Mouse (Mus musculus) MEL (cell line): ENCODE results near the gene Abcc10. TPM values are rescaled to one million over a fixed set of nuclear protein-coding genes. Genes with fewer than 3 reads are reported as not detected.

Source experiments
- DNase-seq: peaks from one replicate; pipeline ENCODE4 v3.0.0; 2011; ENCODE audit warnings: low read depth, low spot score
- H3K27ac ChIP-seq: 2 replicates; pipeline ENCODE4 v1.5.1; 2012; ENCODE audit warnings: low read depth, mild to moderate bottlenecking, control low read depth, low read length, moderate library complexity; ENCODE audit not compliant: control insufficient read depth
- H3K27me3 ChIP-seq, 2 experiments: fragments of 150-350 bp in 1 of 2; sonication (generic) in 1 of 2; 2 replicates each; pipeline ENCODE4 v1.6.1; 2012; ENCODE audit warnings: low read length in 2 of 2, mild to moderate bottlenecking in 2 of 2, improper control_type of control experiment in 1 of 2, moderate library complexity in 1 of 2; ENCODE audit not compliant: insufficient read depth in 2 of 2, control insufficient read depth in 1 of 2
- H3K36me3 ChIP-seq, 2 experiments: 2 replicates each; pipeline ENCODE4 v1.6.1; 2012 to 2014; ENCODE audit warnings: low read length in 2 of 2, improper control_type of control experiment in 1 of 2, inconsistent platforms in 1 of 2, mild to moderate bottlenecking in 1 of 2; ENCODE audit not compliant: insufficient read depth in 2 of 2, control insufficient read depth in 1 of 2
- H3K4me1 ChIP-seq, 2 experiments: fragments of 150-350 bp in 1 of 2; sonication (generic) in 1 of 2; 2 replicates each; pipeline ENCODE4 v1.6.1; 2012; ENCODE audit warnings: low read length in 2 of 2, improper control_type of control experiment in 1 of 2, mild to moderate bottlenecking in 1 of 2; ENCODE audit not compliant: insufficient read depth in 2 of 2, control insufficient read depth in 1 of 2
- H3K4me3 ChIP-seq, 2 experiments: fragments of 150-350 bp in 1 of 2; sonication (generic) in 1 of 2; 2 replicates each; pipeline ENCODE4 v1.5.1; 2012; ENCODE audit warnings: low read depth in 2 of 2, low read length in 2 of 2, mild to moderate bottlenecking in 2 of 2, moderate library complexity in 2 of 2, control low read depth in 1 of 2, improper control_type of control experiment in 1 of 2; ENCODE audit not compliant: control insufficient read depth in 1 of 2, insufficient read depth in 1 of 2
- H3K79me2 ChIP-seq: 2 replicates; pipeline ENCODE4 v1.6.1; 2012; ENCODE audit warnings: mild to moderate bottlenecking, low read length, moderate library complexity; ENCODE audit not compliant: control insufficient read depth, poor library complexity, insufficient read depth
- H3K9ac ChIP-seq: 2 replicates; pipeline ENCODE4 v1.6.1; 2012; ENCODE audit warnings: low read depth, mild to moderate bottlenecking, control low read depth, low read length, moderate library complexity; ENCODE audit not compliant: control insufficient read depth, poor library complexity, severe bottlenecking
- H3K9me3 ChIP-seq: fragments of 150-350 bp; sonication (generic); replicated peaks from 2 replicates; pipeline ENCODE4 v1.6.1; 2012; ENCODE audit warnings: mild to moderate bottlenecking, low read length, improper control_type of control experiment, moderate library complexity; ENCODE audit not compliant: insufficient read depth
- BHLHE40 ChIP-seq: IDR thresholded peaks from 2 replicates; pipeline ENCODE4 v1.6.1; 2012; ENCODE audit warnings: low read depth, mild to moderate bottlenecking, inconsistent platforms, low read length, improper control_type of control experiment, borderline replicate concordance
- E2F4 ChIP-seq: IDR thresholded peaks from 2 replicates; pipeline ENCODE4 v1.6.1; 2011; ENCODE audit warnings: low read depth, low read length, improper control_type of control experiment, borderline replicate concordance
- ELF1 ChIP-seq: IDR thresholded peaks from 2 replicates; pipeline ENCODE4 v1.6.1; 2014; ENCODE audit warnings: low read depth, mild to moderate bottlenecking, inconsistent platforms, low read length, improper control_type of control experiment, moderate library complexity
- ETS1 ChIP-seq: IDR thresholded peaks from 2 replicates; pipeline ENCODE4 v1.6.1; 2012; ENCODE audit warnings: low read depth, mild to moderate bottlenecking, inconsistent platforms, low read length, improper control_type of control experiment, moderate library complexity
- GATA1 ChIP-seq: IDR thresholded peaks from 2 replicates; pipeline ENCODE4 v1.6.1; 2011; ENCODE audit warnings: low read depth, low read length, improper control_type of control experiment
- HCFC1 ChIP-seq: IDR thresholded peaks from 2 replicates; pipeline ENCODE4 v1.6.1; 2012; ENCODE audit warnings: low read depth, mild to moderate bottlenecking, inconsistent platforms, low read length, improper control_type of control experiment, moderate library complexity
- JUND ChIP-seq: IDR thresholded peaks from 2 replicates; pipeline ENCODE4 v1.6.1; 2011; ENCODE audit warnings: low read depth, mild to moderate bottlenecking, improper control_type of control experiment, low read length
- KAT2A ChIP-seq: conservative IDR thresholded peaks from 2 replicates; pipeline ENCODE4 v1.6.1; 2012; ENCODE audit warnings: low read depth, low read length, improper control_type of control experiment, inconsistent platforms
- MAFK ChIP-seq: IDR thresholded peaks from 2 replicates; pipeline ENCODE4 v1.6.1; 2011; ENCODE audit warnings: low read depth, mild to moderate bottlenecking, low read length, improper control_type of control experiment, borderline replicate concordance
- MAZ ChIP-seq: IDR thresholded peaks from 2 replicates; pipeline ENCODE4 v1.6.1; 2012; ENCODE audit warnings: low read depth, mild to moderate bottlenecking, inconsistent platforms, low read length, improper control_type of control experiment
- MYB ChIP-seq: IDR thresholded peaks from 2 replicates; pipeline ENCODE4 v1.6.1; 2011; ENCODE audit warnings: mild to moderate bottlenecking, low read depth, low read length, improper control_type of control experiment
- NELFE ChIP-seq: IDR thresholded peaks from 2 replicates; pipeline ENCODE4 v1.6.1; 2011; ENCODE audit warnings: low read depth, low read length, improper control_type of control experiment
- POLR2A ChIP-seq, 2 experiments: IDR thresholded peaks; 2 replicates each; pipeline ENCODE4 v1.6.1; 2011 to 2012; ENCODE audit warnings: low read length in 2 of 2, mild to moderate bottlenecking in 2 of 2, control low read depth in 1 of 2, improper control_type of control experiment in 1 of 2, low read depth in 1 of 2, moderate library complexity in 1 of 2; ENCODE audit not compliant: control insufficient read depth in 1 of 2, insufficient read depth in 1 of 2, poor library complexity in 1 of 2
- RCOR1 ChIP-seq: IDR thresholded peaks from 2 replicates; pipeline ENCODE4 v1.6.1; 2012; ENCODE audit warnings: low read depth, mild to moderate bottlenecking, inconsistent platforms, low read length, improper control_type of control experiment
- SIN3A ChIP-seq: IDR thresholded peaks from 2 replicates; pipeline ENCODE4 v1.6.1; 2012; ENCODE audit warnings: low read length, improper control_type of control experiment, inconsistent platforms
- TBP ChIP-seq: IDR thresholded peaks from 2 replicates; pipeline ENCODE4 v1.8.0; 2011; ENCODE audit warnings: low read depth, low read length, improper control_type of control experiment
- TCF12 ChIP-seq: IDR thresholded peaks from 2 replicates; pipeline ENCODE4 v1.6.1; 2014; ENCODE audit warnings: low read depth, mild to moderate bottlenecking, inconsistent platforms, low read length, improper control_type of control experiment, moderate library complexity
- USF2 ChIP-seq, 2 experiments: IDR thresholded peaks; 2 replicates each; pipeline ENCODE4 v1.6.1; 2011 to 2012; ENCODE audit warnings: improper control_type of control experiment in 2 of 2, low read length in 2 of 2, borderline replicate concordance in 1 of 2, inconsistent platforms in 1 of 2, low read depth in 1 of 2, mild to moderate bottlenecking in 1 of 2; ENCODE audit not compliant: insufficient read depth in 1 of 2
- ZMIZ1 ChIP-seq: IDR thresholded peaks from 2 replicates; pipeline ENCODE4 v1.6.1; 2012; ENCODE audit warnings: low read depth, mild to moderate bottlenecking, inconsistent platforms, low read length, improper control_type of control experiment, moderate library complexity
- polyA plus RNA-seq, 2 experiments: library from polyadenylated mRNA; stranded (reverse) in 1 of 2; unstranded in 1 of 2; fragments of >175 nt in 1 of 2; fragments of >200 nt in 1 of 2; gene quantifications; 2 replicates each; pipeline versions ENCODE4 v1.2.1 to v1.2.4; 2012; ENCODE audit warnings: low replicate concordance in 2 of 2, low read depth in 1 of 2; ENCODE audit not compliant: insufficient read length in 2 of 2, insufficient read depth in 1 of 2, missing spikeins in 1 of 2
- total RNA-seq: library from RNA; depleted of rRNA; stranded (reverse); fragments of 300-350 nt; gene quantifications from 2 replicates; pipeline ENCODE4 v1.2.3, GENCODE M21; 2012

Gene Abcc10
- total and polyA plus RNA-seq, 3 experiments, result 4.0 to 6.2 TPM; not detected in 1

DNA sequence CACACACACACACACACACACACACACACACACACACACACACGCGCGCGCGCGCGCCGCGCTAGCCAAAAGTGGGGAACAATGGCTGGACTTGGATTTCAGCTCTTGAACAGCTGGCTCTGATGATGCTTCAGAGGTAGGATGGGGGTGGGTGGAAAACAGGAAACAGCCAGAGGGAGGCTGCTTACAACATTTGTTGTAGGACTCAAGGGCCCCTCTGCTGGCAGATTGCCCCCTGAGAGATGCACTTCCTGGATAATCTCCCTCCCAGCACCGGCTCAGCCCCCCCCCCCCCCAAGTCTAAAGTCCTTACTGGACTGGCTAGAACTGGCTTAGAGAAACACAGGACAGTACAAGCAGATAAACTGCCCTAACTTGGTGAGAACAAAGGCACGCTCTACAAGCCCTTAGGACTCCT, 40.5 kb downstream of the Abcc10 start:
- no peak overlapping the region for H3K4me3 ChIP-seq
- H3K79me2 ChIP-seq, result peaks cover under 1% of the 10 kb centered on the region; the same call in 1 of the 2 replicates
- peaks cover 0 to 9% of the 10 kb centered on the region in 2 experiments; a peak in 2 of 4 replicates for H3K4me1 ChIP-seq
- DNase-seq, result peak; percentile 35
- TF ChIP-seq TBP, result no peak
- TF ChIP-seq BHLHE40, result no peak
- no peak for TF ChIP-seq MAZ
- TF ChIP-seq POLR2A (IDR thresholded peaks at IDR 0.05; ENCODE audit: control insufficient read depth in 1 of 2, insufficient read depth in 1 of 2, low read depth in 1 of 2, low read length in 2 of 2, poor library complexity in 1 of 2), result no peak
- no peak for TF ChIP-seq USF2 (IDR thresholded peaks at IDR 0.05; ENCODE audit: borderline replicate concordance in 1 of 2, insufficient read depth in 1 of 2, low read depth in 1 of 2, low read length in 2 of 2)
- TF ChIP-seq ZMIZ1, result no peak
- TF ChIP-seq GATA1, result no peak
- no peak for TF ChIP-seq RCOR1
- TF ChIP-seq HCFC1, result no peak
- no peak for TF ChIP-seq JUND
- H3K27me3 ChIP-seq, result peaks cover 3 to 17% of the 10 kb centered on the region in 2 experiments
- H3K9me3 ChIP-seq, result no peaks in the 10 kb centered on the region
- peaks cover 0 to 4% of the 10 kb centered on the region in 2 experiments; a peak in 1 of 4 replicates for H3K36me3 ChIP-seq
- no peak overlapping the region for H3K9ac ChIP-seq
- H3K27ac ChIP-seq, result no peak overlapping the region

DNA sequence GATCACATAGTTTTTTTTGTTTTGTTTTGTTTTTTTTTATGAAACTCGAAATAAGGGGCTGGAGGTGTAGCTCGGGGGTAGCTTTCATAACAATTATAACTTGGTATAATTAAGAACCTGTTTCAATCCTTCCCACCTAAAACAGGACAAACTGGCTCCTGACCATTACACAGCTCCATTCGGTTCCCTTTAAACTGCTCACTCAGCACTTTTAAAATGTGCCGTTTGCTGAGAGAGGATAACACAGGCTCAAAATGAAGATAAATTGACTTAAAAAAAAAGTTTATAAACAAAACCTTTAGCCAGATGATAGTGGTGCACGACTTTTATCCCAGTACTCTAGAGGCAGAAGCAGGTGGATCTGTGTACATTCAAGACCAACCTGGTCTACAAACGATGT, 42.7 kb downstream of the Abcc10 start:
- H3K9ac ChIP-seq, result no peak overlapping the region
- peaks cover 19% of the 10 kb centered on the region for H3K79me2 ChIP-seq
- 0 out of 4 replicates have a peak, but pooled peaks cover 0 to 2% of the 10 kb centered on the region in 2 experiments for H3K27me3 ChIP-seq
- H3K4me3 ChIP-seq, result no peak overlapping the region
- no peak for DNase-seq
- H3K9me3 ChIP-seq, result no peaks in the 10 kb centered on the region
- H3K27ac ChIP-seq, result no peak overlapping the region
- peaks cover 0 to 18% of the 10 kb centered on the region in 2 experiments; a peak in 3 of 4 replicates for H3K4me1 ChIP-seq
- peaks cover 2 to 13% of the 10 kb centered on the region in 2 experiments; a peak in 3 of 4 replicates for H3K36me3 ChIP-seq
- no peak for TF ChIP-seq TCF12
- TF ChIP-seq TBP, result no peak
- peak; percentile 94 for TF ChIP-seq MAFK

DNA sequence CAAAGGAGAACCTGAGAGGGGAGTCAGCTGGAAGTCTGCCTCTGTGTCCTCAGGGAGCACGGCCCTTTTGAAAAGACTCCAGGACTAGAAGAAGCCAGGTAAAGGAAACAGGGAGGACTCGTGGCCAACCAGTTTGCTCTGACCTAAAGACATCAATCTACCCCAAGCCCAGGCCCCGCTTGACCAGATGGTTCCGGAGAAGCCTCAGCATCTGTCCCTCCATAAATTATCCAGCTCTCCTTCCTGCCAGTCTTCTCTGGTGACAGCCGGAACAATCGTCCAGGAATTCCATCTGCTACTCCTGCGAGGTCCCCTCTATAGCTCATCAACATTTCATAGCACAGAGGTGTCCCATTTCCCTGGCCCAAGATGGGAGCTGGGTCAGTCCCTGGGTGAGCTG, 43.5 kb downstream of the Abcc10 start:
- Histone ChIP-seq H3K27ac (no peak overlapping the region), H3K36me3 (peaks cover 2 to 13% of the 10 kb centered on the region in 2 experiments), H3K4me3 (no peak overlapping the region), H3K9ac (no peak overlapping the region), H3K27me3 (no peaks in the 10 kb centered on the region), H3K4me1 (peaks cover 0 to 18% of the 10 kb centered on the region in 2 experiments; a peak in 3 of 4 replicates), H3K79me2 (peaks cover 23% of the 10 kb centered on the region), H3K9me3 (no peaks in the 10 kb centered on the region)
- TF ChIP-seq NELFE, result no peak
- TF ChIP-seq MAZ, result no peak
- no peak for TF ChIP-seq MYB
- no peak for TF ChIP-seq TCF12
- TF ChIP-seq KAT2A, result no peak
- no peak for TF ChIP-seq ELF1
- no peak for TF ChIP-seq SIN3A
- TF ChIP-seq ETS1, result no peak
- TF ChIP-seq E2F4, result no peak
- TF ChIP-seq USF2 (IDR thresholded peaks at IDR 0.05; ENCODE audit: borderline replicate concordance in 1 of 2, insufficient read depth in 1 of 2, low read depth in 1 of 2, low read length in 2 of 2), result no peak
- DNase-seq, result no peak
